Mouse (Mus musculus): ENCODE data around the gene Pfn2.

GRCm38 (mm10) chr3:57836911-57837310 lies 11.0 kb downstream of the Pfn2 start:
- TF ChIP-seq CTCF (IDR thresholded peaks at IDR 0.05; ENCODE audit: low read depth, low read length) (no peak), GATA1 (IDR thresholded peaks at IDR 0.05; ENCODE audit: borderline replicate concordance, low read length) (no peak), TAL1 (conservative IDR thresholded peaks at IDR 0.05; ENCODE audit: low read depth, low read length) (no peak), POLR2AphosphoS5 (IDR thresholded peaks at IDR 0.05; ENCODE audit: insufficient replicate concordance, low read depth, low read length) (no peak), GATA2 (IDR thresholded peaks at IDR 0.05; ENCODE audit: borderline replicate concordance, low read depth, low read length) (no peak)
